Mouse (Mus musculus) cortical plate, adult 2 months (tissue): ENCODE measurements around the gene Arhgap29.

ENCODE experiments used
- CTCF ChIP-seq: fragments of 200-500 bp; IDR thresholded peaks from 2 replicates; pipeline ENCODE4 v1.5.1; 2011; ENCODE audit warnings: mild to moderate bottlenecking, control low read depth, low read length; ENCODE audit not compliant: insufficient read depth; ENCODE audit errors: extremely low read depth
- POLR2A ChIP-seq: fragments of 200-500 bp; IDR thresholded peaks from 2 replicates; pipeline ENCODE4 v1.6.1; 2011; ENCODE audit warnings: mild to moderate bottlenecking, low read length, control low read depth; ENCODE audit not compliant: insufficient read depth; ENCODE audit errors: extremely low read depth

DNA sequence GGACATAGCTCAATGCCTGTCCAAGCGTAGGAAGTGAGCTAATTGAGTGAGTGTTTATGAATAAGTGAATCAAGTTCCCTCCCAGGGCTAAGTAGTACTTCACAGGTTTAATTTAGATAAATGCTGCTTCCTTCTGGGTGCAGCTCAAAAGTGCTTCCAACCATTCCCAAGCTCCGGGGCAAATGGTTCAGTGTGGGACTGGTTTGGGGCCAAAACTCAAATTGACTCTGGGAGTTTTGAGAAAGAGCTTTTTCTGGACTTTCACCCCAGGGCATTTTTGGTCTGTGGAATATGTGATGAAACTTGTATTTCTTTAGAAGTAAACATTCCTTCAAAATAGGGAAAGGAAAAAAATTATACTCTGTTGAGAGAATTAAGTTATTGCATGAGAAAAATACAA lies 16.1 kb upstream of the Arhgap29 start:
- TF ChIP-seq CTCF, result no peak
- no peak for TF ChIP-seq POLR2A
